Mouse (Mus musculus) fat pad, adult 2 months (tissue): ENCODE data around the gene Trim38.
A peak's percentile ranks its signal among the peaks of the same experiment; 100 is the strongest.
"Not testable (repeated sequence)": the region's sequence is repeated elsewhere in the genome, so short reads cannot be mapped to it uniquely, and the experiment has no call there.

ENCODE experiments used
- DNase-seq: peaks from one replicate; pipeline ENCODE4 v3.0.0-alpha.2; 2011; ENCODE audit warnings: low read depth, low spot score; ENCODE audit errors: extremely low read depth

Gene Trim38

DNA sequence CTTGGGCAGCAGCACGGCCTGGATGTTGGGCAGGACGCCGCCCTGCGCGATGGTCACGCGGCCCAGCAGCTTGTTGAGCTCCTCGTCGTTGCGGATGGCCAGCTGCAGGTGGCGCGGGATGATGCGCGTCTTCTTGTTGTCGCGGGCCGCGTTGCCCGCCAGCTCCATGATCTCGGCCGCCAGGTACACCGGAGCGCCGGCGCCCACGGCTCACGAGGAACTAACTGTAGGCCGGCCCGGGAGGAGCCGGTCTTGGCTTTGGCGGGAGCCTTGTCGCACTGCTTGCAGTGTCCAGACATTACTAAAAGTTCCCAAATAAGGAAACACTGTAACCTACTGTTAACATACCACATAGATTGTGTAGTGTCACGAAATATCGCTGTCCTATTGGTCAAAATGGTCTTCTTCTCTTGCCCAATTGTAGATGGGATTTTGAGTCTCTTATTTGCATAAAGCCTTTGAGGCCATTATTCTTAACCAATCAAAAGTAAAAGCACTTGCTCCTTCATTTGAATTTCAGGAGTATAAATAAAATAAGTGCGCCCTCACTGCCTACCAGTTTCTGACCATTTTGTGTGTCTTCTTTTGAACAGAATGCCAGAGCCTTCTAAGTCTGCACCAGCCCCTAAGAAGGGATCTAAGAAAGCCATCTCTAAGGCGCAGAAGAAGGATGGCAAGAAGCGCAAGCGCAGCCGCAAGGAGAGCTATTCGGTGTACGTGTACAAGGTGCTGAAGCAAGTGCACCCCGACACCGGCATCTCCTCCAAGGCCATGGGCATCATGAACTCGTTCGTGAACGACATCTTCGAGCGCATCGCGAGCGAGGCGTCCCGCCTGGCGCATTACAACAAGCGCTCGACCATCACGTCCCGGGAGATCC is 23.3 kb upstream of the Trim38 start, which contains the start of gene Hist1h2bb:
Hist1h2bb (plus strand) TSS at position 534 of the 880 bp plus-strand sequence.
- DNase-seq, result not testable (repeated sequence)

DNA sequence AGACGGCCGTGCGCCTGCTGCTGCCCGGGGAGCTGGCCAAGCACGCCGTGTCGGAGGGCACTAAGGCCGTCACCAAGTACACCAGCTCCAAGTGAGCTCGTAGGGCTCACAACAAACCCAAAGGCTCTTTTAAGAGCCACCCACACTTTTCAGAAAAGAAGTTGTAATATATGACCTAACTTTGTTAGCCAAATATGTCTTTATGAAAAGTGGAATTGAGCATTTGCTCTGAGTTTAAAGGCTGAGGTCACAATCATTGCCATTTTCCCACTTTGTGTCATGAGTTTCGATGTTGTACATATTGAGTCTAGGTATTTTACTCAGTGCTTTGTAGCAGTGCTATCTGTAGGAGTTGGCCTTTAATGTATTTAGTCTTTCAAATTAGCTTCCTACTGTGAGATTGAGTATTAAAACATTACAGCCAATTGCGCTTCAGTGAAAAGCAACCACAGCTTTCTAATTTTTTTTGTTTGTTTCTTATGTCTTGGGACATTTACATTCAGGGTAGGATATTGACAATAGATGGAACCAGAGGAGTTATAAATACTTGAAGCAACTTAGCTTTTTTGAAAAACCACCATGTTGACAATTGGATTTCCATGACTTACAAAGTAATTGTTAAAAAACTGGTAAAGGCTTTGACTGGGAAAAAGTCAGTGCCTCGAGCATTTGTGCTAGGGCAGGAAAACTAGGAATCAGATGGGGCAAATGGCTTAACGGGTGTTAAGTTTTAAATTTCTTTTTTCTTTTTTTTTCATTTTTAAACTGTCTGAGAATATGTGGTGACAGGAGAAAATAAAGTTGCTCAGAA is 22.4 kb upstream of the Trim38 start:
- no peak for DNase-seq

DNA sequence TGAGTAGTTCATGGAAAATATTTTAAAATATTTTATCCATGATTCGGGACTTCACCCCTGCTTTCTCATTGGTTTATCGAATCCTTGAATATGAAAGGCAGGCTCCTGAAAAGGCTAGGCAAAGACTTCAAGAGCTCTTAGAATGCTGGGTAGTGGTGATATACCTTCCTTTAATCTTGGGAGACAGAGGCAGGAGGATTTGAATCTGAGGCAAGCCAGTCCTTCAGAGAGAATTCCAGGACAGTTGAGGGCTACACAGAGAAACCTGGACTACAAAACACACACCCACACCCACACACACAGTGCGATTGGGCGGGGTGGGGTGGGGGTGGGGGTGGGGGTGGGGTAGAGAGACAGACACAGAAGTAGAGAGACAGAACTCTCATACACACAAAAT is 21.8 kb upstream of the Trim38 start:
- DNase-seq, result no peak

DNA sequence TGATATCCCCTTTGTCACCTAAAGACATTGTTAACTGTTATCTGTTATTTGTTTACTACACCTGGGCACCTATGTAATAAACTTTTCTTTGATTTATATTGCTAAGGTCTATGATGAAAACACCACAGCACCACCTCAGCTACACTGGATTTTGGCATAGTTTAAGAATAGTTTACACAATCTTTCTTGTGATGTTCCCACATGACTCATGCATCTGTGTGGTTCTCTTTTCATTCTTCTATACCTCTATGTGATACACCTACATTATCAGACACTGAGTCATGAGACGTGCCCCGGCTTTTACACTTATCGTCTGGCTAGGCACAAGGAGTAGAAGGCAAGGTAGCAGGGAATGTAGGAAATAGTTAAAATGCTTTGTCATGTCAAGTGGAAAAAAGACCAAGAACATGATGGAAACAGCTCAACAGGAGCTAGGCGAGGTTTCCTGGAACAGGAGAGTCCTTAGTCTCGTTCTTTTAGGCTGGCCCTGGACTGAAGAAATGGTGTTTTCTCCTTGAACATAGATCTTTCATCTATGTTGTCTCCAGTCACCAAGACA is 20.1 kb upstream of the Trim38 start:
- no peak for DNase-seq

DNA sequence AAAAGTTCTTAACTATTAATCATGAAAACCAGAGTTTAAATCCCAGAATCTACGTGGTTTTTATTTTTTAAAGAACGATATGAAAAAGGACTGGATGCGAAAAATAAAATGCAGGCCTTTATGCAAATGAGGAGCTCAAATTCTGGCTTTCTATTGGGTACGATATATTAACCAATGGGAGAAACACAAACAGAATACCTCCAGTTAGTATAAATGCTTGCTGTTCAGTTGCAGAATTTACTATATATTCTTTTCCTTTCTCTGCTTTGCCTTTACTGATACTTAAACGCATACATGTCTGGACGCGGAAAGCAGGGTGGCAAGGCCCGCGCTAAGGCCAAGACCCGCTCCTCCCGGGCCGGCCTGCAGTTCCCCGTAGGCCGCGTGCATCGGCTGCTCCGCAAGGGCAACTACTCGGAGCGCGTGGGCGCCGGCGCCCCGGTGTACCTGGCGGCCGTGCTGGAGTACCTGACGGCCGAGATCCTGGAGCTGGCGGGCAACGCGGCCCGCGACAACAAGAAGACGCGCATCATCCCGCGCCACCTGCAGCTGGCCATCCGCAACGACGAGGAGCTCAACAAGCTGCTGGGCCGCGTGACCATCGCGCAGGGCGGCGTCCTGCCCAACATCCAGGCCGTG is 18.8 kb upstream of the Trim38 start, which contains the start of gene Hist1h2ab:
Hist1h2ab (plus strand) TSS at position 288 of the 639 bp plus-strand sequence.
- DNase-seq, result not testable (repeated sequence)

DNA sequence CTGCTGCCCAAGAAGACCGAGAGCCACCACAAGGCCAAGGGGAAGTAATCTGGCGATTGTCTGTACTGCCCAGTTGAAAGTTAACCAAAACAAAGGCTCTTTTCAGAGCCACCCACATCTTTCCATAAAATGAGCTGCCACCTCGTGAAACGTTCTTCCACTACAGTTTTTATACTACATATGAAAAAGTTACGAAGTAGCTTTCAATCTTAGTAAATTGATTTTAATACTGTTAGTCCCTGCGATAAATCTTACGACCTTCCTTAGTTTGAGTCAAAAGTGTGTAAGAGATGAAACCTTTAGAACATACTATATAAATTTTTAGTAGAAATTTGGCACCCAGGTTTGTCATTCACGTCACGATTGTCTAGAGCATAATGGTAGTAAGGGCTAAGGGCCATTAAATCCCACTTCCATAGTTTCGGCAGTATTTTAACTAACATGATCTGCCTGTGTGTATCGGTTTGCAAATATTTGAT is 18.2 kb upstream of the Trim38 start:
- DNase-seq, result no peak

DNA sequence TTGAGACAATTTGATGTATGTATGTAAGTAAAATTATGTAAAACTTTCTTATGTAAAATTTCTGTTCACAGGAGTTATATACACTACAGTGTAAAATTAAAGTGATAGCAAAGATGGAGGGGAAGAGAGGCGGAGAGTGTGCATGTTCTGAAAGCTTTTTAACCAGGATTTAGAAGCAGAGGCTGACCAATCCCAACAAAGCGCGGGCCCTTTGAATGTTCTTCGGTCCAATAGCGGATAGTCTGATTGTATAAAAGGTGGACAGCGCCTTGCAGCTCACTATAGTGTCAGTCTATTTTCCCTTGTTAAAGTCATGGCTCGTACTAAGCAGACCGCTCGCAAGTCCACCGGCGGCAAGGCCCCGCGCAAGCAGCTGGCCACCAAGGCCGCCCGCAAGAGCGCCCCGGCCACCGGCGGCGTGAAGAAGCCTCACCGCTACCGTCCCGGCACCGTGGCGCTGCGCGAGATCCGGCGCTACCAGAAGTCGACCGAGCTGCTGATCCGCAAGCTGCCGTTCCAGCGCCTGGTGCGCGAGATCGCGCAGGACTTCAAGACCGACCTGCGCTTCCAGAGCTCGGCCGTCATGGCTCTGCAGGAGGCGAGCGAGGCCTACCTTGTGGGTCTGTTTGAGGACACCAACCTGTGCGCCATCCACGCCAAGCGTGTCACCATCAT is 17.5 kb upstream of the Trim38 start, which contains the start of gene Hist1h3b:
Hist1h3b (plus strand) TSS at position 201 of the 675 bp plus-strand sequence.
- not testable (repeated sequence) for DNase-seq

DNA sequence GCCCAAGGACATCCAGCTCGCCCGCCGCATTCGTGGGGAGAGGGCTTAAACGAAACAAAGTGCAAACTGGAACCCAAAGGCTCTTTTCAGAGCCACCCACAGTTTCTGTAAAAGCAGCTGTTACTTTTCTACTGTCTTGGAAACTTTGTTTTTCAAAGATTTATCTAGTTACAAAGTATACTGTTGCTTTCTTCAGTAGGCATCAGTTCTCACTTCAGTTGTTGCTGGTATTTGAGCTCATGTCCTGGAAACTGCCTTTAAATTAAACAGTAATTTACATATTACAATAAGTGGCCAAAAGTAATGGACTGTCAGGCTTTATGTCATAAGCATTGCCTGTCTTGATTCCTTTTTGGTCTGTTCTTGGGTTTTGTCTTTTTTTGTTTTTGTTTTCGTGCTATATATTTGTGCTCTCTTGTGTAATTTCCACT is 17.0 kb upstream of the Trim38 start:
- DNase-seq, result no peak

DNA sequence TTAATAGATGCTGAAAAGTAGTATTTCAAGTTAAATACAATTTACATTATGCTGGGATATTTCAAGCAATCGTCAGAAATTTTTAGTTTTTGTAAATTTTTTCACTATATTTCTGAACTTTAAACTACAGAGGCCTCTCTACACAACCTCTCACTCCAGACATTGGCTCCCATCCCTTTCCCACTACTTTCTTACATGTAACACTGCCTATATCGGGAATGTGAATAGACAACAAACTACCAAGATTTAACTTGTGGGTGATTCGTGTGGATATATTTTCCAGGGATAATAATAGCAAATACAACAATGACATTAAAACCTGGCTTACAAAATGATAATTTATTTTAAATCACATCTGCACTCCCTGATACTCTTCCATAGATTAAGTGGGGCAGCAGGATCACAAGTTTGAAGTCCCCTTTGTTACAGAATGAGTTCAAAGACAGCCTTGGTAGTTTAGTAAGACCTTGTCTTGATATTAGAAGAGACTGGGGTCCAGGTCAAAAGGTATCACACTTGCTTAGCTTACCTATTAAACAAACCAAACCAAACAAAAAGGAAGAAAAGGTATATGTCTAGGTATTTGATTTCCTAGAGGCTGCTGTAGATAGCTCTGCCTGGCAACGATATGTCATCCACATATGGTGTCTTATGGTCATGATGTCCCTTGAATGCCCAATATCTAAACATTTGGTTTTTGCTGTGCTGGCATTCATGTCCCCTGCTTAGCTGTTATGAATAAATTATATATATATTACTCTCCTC is 16.2 kb upstream of the Trim38 start:
- DNase-seq, result no peak

DNA sequence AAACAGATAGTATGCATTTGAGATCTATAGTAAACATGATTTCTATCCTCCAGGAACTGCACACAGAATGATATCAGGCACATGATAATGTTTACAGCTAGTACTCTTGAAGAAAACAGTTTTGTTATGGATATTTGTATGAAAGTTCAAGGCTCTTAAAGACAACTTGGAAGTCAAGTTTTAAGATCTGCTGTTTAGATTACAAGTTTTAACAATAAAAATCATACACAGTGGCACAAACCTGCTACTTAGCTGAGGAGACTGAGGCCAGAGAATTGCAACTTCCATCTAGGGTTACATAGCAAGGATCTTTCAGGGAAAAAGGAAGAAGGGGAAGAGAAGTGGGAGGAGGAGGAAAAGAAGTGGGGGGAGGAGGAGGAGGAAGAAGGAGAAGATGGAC is 14.7 kb upstream of the Trim38 start:
- no peak for DNase-seq

DNA sequence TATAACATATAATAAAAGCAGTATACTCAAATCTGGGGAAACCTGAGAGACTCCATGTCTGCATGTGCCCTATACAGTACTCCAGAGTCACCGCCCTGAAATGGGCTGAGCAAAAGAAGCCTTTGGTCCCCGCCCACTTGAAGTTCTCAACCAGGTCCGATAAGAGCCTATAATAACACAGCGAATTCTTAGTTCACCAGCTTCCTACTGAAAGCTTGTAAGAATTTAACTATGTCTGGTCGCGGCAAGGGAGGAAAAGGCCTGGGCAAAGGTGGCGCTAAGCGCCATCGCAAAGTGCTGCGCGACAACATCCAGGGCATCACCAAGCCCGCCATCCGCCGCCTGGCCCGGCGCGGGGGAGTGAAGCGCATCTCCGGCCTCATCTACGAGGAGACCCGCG is 12.9 kb upstream of the Trim38 start, which contains the start of gene Hist1h4b:
Hist1h4b (plus strand) TSS at position 224 of the 400 bp plus-strand sequence.
- DNase-seq, result peak; percentile 74

DNA sequence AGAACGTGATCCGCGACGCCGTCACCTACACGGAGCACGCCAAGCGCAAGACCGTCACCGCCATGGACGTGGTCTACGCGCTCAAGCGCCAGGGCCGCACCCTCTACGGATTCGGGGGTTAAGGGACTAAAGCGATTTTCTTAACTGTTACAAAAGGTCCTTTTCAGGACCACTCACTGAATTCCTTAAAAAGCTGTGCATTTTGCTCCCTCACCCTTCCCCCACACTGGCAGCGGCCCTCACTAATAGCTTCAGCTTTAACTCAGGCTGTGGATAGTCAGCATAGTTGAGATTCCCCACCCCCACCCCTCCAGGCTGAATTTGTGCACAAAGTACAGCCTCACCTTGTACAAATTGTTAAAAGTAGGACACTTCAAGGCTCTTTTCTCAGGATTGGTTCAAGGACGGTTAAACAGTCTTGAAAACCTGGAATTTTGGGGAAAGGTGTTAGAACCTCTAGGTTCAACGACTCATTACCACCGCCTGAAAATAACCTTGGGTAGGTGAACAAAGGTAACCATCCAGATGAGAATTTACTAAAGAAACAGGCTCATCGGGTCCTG is 12.4 kb upstream of the Trim38 start:
- no peak for DNase-seq

DNA sequence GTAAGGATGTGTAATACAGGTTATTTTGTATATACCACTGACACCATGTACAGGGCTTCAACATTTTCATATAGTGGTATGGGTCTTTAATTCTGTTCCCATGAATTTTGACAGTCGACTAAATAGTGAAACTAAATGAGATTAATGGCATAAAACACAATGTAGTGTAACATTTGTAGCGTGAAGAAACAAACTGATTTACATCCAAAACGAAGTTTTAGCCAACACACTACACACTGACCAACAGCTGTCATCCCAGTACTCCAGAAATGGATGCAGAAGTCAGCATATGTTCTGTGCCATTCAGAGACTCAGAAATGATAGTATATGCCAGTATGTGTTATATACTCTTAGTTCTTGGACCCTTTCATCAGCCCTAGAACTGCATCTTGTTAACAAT is 11.8 kb upstream of the Trim38 start:
- no peak for DNase-seq

DNA sequence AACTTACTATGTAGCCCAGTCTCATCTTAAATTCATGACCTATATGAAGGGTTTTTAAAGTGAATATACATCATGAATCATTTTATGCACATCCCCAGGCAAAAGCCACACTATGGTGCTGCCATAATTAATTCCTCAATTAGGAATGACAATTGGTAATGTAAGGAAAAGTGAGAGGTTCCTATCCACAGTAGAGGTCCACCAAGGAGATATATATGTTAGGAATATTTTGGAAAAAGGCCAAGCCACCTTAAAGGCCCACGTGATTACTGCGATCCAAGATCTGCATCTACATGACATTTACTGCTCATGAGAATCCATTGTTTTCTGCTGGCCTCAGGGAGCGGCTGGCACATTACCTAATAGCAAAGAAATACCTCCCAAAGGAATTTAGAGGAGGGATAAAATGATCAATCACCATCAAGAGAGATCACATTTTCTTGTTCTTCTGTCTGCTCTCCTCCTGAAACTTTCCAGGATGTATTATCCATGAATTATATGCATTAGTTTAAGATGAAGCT is 10.4 kb upstream of the Trim38 start:
- no peak for DNase-seq

DNA sequence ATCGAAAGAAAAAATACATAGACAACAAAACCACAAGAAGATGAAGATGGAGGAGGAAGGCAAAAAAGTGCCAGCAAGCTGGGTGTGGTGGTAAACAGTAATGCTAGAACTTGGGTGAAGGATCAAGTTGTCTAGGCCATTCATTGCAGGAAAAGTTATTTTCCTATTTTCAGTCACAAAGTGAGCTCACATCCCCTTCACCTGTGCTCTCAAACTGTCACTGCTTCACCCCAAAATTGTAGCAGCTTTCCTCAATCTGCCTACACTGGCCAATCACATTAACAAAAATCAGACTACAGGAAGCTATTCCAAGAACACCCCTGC is 9.8 kb upstream of the Trim38 start:
- DNase-seq, result no peak

DNA sequence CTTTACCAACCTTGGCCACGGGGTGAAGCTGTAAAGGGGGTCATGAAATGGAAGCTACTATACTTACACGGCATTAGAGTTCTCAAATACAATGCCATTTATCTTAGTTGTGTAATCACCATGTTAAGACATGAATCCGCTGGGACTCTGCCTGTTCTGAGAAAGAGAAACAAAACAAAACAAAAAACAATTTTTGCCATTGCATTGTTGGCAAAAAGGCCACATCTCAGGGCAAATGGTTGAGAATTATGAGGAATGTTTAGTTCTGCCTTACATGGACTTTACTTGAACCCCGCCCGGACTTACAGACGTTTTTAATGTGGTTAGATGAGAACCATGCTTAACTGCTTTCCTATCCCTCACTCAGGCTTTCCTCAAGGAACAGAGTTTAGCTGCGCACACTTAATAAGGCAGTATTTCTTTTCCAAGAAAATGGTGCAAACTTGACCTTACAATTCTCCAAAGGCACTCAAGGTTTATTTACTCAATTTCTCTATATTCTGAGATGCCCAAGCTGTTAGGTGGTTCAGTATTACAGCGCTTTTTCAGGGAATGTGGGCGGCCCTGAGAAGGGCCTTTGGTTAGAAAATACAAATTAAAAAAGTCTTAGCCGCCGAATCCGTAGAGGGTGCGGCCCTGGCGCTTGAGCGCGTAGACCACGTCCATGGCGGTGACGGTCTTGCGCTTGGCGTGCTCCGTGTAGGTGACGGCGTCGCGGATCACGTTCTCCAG is 9.3 kb upstream of the Trim38 start:
- DNase-seq, result no peak

DNA sequence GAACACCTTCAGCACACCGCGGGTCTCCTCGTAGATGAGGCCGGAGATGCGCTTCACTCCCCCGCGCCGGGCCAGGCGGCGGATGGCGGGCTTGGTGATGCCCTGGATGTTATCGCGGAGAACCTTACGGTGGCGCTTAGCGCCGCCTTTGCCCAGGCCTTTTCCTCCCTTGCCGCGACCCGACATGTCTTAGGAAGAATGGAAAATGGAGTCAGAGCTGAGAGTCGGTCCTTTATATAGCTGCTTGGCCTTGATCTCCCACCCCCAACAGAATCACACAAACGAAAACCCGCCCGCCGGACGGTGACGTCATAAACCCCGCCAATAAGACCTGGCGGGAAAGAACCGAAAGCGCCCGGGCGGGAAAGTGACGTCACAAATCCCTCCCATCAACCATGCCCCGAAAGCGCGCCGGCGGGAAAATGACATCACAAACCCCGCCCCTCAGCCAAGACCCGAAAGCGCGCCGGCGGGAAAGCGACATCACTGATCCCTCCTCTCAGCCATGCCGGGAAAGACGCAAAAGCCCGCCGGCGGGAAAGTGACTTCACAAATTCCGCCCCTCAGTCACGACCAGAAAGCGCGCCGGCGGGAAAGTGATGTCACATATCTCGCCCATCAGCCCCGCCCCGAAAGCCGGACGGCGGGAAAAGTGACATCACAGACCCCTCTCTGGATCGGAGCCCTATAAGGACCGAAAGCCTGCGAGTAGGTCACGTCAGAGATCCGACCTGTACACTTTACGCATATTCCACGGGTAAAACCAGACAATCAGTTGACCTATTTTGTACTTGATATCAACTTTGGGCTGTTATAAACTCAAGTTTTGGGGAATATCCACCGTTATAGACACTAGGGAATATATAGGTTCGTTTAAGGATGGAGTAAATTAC is 8.5 kb upstream of the Trim38 start, which contains the start of gene Hist1h4a:
Hist1h4a (minus strand) TSS at position 259 of the 893 bp plus-strand sequence.
- no peak for DNase-seq
